Mouse (Mus musculus) cerebellum, postnatal 36 days (tissue): ENCODE measurements around the gene Galntl6.
"Not testable (repeated sequence)": the region's sequence is repeated elsewhere in the genome, so short reads cannot be mapped to it uniquely, and the experiment has no call there.

Experiments used
- DNase-seq, 2 experiments: peaks; one replicate each; pipeline ENCODE4 v3.0.0; 2021 to 2022; ENCODE audit warnings: mixed read lengths in 2 of 2

Gene Galntl6

DNA sequence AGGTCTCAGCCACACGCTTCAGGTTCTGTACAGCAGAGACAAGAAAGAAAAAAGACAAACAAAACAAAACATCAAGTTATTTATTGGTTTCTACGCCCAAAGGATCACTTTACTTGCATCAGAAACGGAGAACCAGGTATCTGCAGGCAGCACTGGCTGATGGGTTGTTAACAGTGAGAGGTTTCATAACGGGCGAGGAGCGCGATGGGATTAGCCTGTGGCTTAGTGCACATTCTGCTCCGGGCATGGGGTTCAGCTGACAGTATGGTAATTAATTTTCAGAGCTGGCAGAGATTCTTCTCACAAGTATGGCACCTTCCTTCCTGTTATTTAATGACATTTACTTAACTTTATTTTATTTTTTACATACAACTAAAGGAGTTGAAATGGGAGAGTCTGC, 1075.1 kb downstream of the Galntl6 start:
- DNase-seq = peak; percentile 40 to 47

DNA sequence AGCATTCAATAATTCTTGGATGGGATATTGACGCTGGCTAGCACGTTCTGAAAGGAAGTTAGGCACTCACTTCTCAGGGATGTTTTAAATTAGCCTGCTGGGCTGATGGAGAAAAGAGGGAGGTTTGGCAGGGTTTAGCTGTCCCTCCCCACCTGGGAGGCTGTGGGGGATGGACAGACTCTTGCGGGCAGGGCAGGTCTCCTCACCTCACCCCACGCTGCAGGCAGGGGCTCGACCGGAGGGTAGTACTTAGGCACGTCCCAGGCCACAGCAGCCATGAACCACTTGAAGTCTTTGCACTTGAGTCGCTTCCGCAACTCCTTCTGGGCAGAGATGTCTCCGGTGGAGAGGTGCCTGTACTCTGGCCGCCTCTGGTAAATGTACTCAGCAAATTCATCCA, 1075.5 kb downstream of the Galntl6 start:
- peak in 1 of 2 experiments; percentile 19 for DNase-seq

DNA sequence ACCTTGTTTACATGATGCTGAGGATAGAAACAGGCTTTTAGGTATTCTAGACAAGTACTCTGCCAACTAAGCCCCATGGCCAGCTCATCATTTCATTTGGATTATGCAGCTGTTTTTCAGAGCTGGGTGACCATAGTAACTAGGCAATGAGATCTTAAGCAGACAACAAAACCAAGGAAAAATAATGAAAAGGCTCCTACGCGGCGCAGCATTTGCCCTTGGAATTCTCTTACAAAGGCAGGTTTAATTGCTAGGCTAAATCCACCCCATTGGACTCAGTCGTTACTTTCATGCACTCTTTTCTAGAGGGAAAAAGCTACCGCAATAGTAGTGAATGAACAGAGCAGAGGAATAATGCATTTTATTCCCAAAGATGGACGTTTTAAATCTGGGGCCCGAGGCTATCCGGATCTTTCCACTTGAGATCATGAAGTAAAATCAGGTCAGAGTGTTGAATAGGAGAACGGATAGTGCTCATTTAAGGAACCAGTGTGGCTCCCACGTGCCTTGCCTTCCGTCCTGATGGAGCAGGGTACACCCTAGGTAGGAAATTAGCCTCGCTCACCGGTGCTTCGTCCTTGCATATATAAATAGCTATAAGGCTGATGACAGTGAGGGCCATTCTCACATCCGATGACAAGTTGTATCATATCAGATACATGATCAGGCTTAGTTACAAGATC, 1076.1 kb downstream of the Galntl6 start:
- no peak for DNase-seq

DNA sequence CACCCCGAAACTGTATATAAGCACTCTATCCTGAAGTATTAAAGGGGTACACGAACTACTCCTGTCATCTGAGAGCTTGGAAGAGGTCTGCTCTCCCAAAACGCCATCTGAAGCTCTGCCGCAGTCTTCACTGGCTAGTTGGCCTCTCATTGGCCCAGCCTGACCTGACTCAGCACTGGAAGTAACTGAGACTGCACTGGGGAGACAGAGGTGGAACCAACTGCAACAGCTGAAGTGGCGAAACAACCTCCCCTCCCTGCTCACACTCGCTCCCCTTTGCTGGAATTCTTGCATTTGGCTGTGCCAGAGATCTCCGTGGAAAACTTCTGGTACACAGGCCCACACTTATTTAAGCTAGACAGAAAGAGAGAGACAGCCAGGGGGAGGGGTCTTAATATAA, 1089.3 kb downstream of the Galntl6 start:
- no peak for DNase-seq

DNA sequence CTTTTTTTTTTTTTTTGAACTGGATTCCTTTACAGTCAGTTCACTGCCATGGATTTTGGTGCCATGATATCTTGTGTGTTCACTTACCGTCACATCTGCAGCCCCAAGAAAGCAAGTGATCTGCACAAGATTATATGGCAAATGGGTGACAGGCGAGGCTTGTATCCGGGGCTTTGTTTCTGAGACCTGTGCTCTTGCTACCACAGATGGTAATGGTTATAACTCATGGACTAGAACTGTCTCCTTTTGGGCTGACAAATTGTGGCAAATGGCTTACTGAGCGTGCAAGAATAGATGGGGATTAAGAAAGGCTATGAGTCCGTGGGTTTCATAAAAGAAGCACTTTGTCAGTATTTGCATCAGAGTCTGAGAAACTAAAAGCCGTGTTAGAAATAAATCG, 1096.4 kb downstream of the Galntl6 start:
- DNase-seq = no peak

DNA sequence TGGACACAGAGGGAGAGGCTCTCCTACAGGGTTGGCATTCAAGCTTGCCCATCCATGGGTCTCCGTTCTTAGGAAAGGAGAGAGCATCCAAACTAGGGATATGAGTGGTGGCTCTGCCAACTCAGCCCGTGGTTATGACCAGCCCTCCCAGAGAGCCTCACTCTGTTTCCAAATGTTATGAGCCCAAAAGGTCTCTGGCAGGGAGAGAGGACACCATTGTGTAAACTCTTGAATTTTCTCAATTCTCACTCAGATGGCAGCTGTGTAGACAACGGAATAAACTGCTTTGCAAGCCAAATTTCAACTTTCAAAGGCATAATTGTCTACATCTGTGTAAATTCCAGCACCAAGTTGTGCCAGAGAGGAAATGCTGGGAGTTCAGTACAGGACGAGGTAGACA, 1105.4 kb downstream of the Galntl6 start:
- no peak for DNase-seq

DNA sequence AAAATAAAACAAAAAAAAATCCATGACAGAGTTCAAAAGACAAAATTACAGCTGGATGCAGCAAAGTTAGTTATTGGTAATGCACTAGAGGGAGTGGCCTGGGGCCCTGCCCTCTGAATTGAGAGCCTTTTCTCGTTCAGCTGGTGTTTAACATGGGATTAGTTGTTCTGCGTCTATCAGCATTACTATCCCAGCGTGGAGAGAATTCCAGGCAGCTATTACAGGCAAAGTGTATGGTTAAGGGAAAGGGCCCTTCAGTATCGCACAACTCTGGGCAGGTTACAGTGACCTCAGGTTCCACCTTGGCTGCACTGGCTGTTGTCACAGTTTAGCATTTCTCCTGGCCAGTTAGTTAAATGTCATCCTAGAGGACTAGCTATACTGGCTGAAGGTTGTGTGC, 1107.3 kb downstream of the Galntl6 start:
- DNase-seq = no peak

DNA sequence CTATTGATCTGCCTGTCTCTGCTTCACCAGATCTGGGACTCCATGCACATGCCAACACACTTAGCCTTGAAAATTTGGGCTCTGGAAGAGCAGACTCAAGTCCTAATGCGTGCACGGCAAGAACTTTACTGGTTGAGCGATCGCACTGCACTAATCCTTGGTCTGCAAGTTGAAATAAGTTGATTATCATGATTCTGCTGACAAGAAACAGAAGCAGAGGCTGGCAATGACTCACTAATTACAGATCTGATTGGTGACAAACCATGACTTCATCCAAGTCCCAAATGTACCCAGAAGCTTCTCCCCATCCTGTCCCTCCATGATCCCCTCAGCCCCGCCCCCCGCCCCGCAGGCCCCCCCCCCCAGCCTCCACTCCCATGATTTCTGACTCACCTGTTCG, 1108.6 kb downstream of the Galntl6 start:
- DNase-seq = no peak

DNA sequence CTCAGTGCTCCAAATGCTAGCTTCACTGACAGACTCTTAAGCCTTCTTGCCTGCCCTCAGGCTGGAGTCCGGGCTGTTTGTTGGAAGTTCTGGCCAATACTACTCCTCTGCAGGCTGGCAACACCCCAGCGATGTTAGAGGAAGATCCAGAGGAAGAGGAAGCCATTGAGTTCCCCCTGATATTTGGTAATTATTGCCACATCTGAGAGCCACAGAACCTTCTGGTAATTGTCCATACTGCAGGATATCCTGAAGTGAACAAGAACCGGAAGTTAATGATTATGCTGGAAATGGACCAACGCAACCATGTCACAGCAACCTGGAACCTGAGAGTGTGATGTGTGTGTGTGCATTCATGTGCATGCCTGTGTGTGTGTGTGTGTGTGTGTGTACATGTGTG, 1111.2 kb downstream of the Galntl6 start:
- DNase-seq = no peak

DNA sequence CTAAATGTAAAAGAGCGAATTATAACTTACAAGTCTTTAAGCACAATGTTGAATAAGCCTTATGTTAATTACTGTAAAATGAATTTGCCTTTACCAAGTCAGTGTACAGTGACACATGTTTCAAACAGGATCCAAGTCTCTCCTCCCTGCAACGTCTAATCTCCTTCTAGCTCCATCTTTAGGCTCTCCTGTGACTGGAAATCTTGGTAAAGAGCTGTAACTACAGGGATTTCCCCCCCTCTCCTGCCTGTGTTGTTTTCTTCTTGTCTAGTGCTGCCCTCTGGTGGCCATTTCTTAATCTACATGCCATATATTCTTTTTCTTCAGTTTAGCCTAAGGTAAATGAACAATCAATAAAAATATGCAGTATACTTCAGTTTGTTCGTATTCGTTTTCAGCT, 1112.1 kb downstream of the Galntl6 start:
- peak; percentile 64 to 88 for DNase-seq

DNA sequence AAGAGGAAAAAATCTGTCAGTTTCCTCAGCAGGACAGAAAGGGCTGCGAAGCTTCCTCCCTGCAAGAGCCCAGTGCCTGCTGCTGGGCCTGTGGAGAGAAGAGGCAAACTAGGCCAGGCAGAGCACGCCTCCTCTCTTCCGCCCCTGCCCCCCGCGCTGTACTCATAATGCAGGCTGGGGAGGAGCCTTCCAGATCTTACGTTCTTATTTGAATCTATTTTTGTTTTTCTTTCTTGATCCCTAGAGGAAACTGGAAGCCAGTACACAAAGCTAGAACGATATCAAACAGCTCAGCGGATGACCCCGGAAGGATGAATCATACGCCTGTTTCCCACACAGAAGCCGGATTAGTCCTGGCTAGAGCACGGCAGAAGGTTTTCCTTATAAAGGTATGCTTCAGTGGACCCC, 1112.6 kb downstream of the Galntl6 start:
- peak; percentile 74 to 79 for DNase-seq

DNA sequence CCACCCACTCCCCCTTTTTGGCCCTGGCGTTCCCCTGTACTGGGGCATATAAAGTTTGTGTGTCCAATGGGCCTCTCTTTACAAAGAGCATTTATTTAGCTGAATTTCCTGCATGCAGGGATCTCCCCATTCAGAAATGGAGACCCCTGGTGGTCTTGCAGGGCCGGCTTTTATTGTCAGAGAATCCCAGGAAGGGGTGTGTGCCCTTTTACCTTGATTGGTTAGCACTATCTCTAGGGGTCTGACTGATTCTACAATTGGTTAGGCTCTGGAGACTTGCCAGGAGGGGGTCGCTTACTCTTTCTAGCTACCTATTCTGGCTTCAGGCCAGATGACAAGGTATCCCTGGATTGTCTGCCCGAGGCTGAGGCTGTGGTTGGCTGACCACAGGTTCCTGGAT, 1119.0 kb downstream of the Galntl6 start:
- DNase-seq = no peak

DNA sequence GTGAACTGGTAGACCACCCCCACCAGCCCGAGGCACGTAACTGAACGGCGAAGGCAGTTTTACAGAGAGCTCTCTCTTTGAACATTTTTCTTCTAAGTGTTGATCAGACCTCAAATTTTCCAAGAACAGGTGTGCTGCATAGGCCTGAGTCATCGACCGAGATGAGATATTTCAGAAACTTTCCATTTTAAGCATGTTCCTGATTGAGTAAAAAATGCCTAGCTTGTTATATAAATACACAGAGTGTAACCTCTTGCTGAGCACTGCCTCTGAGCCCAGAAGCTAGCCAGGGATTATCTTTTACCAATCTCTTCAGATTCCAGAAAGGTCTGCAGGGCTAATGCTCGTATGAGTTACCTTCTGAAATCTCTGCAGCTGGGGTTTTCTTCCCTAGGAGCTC, 1120.2 kb downstream of the Galntl6 start:
- peak in 1 of 2 experiments; percentile 30 for DNase-seq

DNA sequence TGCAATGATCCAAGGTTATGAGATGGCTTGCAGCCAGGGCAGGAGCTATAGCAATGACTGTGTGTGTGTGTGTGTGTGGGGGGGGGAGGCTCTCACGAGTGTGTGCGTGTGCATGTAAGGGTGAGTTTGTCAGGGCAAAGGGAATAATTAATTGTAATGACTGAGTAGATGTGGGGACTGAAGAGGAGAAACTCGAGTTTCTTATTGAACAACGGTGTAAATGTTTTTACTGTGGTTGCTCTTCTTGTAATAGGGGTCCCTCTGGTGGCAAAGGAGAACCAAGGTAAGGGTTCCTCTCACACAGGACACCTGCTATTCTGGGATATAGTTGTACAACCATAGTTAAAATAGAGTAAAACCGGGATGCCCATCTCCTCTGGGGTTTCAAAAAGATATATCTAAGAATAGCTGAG, 1121.1 kb downstream of the Galntl6 start:
- peak in 1 of 2 experiments; percentile 52 for DNase-seq

DNA sequence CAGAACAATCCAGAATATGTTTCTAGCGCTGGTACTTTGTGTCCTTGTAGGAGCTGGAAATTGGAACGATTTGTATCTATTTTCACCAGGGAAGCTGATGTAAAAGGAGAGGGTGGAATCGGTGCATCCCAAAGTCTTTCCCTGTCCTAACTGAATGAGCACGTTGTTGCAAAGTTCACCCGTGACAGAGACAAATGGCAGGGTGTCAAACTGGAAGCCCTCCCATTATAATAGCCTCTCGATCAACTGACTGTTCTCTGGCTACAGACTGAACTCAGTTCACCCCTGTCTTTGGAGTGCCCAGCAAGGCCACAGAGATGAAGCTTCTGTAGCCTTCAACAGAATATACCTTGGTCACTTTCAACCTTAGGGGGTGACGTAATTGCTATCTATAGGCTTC, 1132.9 kb downstream of the Galntl6 start:
- DNase-seq = no peak

DNA sequence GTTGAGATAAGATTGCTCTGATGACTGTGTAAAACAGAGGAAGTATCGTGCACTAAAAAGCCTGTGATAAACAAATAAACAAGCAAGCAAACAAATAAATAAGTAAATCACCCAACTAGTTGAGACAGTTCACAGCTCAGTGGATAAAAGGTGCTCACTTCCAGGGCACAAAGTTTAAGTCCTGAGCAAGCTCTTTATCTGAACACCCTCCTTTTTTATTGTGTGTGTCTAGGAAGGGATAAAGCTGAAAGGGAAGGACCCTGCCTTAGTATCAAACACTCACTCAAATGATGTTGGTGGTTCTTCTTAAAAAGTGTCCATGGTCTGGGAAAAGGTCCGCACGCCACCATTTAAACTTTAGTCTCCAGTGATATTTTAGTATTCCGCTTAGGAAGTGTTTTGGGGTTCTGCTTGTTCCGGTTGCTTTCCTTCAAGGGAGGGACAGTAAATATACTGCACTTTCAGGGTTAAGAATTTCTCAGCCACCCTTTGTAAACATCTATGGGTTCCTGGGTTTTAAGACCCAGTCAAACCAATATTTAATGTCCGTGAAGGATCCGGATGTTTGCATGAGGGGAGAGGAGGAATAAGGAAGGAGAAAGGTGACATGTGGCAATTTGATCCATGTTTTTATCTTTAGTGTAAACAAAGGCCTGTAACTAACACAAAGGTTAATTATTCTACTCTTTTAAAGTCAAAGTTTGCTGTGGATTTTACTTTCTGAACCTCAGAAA, 1134.3 kb downstream of the Galntl6 start:
- no peak for DNase-seq

DNA sequence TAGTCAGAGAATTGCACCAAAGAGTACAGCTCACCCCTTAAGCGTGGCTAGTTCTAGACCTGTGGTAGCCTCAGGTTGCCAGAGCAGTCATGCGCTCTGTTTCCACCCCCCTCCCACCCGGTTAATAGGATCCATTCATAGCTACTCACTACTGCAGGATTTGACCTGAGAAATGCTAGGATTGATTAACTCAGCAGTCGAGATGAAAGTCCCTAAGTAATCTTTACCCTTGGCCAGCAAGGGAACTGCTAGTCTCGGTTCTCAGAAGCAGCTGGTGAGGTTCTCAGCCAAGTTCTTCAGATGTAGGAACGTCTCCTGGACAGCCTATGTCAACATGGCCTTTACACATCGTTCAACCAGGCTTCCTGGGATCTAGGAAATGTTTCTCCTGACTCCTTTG, 1135.7 kb downstream of the Galntl6 start:
- no peak for DNase-seq

DNA sequence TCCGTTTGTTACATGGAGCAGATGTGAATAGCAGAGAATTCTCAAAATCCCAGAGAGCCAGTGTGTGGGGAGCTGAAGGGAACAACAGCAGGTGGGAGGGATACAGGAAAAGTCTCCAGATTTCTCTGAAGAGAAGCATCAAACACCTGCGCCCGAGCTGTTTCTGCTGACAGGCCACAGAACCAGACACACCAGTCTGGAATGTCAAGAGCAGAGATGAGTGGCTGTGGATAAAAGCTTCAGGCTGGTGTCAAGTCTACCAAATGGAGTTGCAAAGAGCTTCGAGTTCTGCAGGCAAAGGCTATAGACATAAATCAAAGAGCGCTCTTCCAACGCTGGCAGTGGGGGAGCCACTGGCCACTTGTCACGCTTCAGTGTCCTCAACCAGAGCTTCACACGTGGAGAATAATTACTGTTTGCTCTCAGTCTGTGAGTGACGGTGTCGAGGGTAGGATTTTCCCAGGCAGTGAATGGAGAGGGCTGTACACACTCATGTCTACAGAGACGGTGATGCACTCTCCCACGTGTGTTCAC, 1139.6 kb downstream of the Galntl6 start:
- no peak for DNase-seq

DNA sequence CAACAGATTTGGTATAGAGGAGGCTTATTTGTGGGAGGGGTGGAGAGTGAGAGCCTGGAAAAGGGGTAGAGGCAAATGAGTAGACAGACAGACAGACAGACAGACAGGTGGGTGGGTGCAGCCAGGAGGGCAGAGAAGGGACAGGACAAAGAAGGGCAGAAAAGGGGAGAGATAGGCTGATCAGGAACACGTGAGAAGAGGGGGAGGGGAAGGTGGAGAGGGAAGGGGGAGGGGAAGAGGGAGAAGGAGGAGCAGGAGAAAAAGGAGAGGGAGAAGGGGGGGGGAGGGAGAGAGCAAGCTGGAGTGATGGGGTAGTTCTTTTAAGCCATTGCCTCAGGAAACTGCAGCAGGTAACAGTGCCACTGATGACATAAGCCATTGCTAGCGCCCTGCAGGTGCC, 1144.9 kb downstream of the Galntl6 start:
- no peak for DNase-seq

DNA sequence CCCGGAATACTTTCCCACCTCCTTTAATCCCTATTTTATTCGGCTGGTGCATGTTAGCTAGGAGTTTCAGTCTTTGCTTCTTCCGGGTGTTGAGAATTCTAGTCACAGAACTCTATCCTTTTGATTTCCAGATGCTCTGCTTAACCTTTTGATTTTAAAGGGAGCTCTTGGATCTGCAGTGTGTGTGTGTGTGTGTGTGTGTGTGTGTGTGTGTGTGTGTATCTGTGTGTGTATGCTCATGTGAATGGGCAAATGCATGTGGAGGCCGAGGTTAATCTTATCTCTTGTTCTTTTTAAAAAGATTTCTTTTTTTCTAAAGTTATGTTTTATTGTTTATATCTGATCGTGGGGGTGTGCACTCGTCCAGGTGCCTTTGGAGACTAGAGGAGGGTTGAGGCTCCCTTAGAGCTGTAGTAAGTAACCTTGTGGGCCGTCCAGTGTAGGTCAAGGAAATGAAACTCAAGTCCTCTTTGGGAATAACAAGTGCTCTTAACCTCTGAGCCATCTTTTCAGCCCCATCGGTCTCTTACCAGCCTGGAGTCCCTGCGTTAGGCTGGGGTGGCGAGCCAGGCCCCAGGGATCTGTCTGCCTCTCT, 1145.9 kb downstream of the Galntl6 start:
- DNase-seq = no peak

DNA sequence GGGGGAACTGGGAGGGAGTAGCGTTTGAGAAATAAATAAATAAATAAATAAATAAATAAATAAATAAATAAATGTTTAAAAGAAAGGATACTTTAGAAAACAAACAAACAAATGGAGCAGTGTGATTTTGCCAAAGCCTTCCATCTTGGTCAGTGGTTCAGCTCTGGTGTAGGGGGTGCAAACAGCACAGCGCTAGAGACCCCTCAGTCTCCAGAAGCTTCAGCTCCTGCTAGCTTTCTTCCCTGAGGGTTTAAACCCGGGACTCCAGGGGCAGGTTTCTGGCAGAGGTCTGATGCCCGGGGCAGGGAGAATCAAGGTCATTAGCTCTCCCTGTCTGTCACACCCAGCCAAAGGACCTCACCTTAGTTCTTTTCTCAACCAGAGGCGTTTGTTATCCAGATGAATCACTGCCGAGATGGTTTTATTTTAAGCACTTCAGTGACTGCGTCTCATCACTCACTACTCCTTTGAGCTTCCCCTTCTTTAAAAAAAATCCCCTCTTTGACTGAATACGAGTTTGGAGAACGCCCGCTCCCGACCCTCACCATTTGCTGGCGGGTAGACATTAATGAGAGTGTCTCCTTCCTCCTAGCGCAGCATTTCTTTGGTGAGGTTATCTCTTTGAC, 1146.6 kb downstream of the Galntl6 start:
- no peak for DNase-seq

DNA sequence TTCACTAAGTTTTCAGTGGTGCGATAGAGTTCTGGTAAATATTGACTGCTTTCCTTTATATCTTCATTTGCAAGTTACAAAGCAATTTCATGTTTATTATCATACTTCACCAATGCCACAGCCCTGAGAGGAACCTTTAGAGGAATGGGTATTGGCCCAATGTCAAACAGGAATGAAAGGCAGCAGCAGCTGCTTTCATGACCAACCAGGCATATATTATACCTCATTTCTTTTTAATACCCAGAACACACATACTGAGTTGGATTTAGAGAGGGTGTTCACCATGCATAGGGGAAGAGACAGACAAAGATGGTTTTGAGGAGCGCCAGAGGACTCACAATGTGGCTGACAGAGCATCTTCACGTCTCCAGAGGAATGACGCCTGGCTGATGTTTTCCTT, 1147.2 kb downstream of the Galntl6 start:
- no peak for DNase-seq

DNA sequence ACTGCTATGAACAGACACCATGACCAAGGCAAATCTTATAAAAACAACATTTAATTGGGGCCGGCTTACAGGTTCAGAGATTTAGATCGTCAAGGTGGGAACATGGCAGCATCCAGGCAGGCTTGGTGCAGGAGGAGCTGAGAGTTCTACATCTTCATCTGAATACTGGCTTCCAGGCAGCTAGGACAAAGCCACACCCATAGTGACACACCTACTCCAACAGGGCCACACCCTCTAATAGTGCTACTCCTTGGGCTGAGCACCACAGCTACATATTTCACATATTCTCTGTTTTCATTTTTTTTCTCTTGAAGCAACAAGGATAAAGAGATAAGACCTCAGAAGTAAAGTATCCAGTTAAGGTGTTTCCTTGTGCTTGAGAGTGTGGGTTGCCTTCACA, 1149.8 kb downstream of the Galntl6 start:
- not testable (repeated sequence) for DNase-seq
